Mouse (Mus musculus) skeletal muscle tissue, adult 2 months (tissue): ENCODE data around the gene 1110051M20Rik.

Experiments used
- DNase-seq: peaks from one replicate; pipeline ENCODE4 v3.0.0-alpha.2; 2012; ENCODE audit warnings: low read depth, low spot score

1110051M20Rik gene

GRCm38 (mm10) chr2:91457656-91458251, 13.2 kb upstream of the 1110051M20Rik start:
- no peak for DNase-seq

GRCm38 (mm10) chr2:91457259-91457655, 12.8 kb upstream of the 1110051M20Rik start, which contains the start of gene Lrp4:
Lrp4 (plus strand) TSS chr2:91457511.
- DNase-seq = no peak

- DNase-seq = no peak
These were observed 12.1 kb upstream of the 1110051M20Rik start for GRCm38 (mm10) chr2:91456491-91457100.

GRCm38 (mm10) chr2:91455826-91456225, 11.3 kb upstream of the 1110051M20Rik start:
- DNase-seq = no peak

GRCm38 (mm10) chr2:91454434-91454833, 9.9 kb upstream of the 1110051M20Rik start:
- no peak for DNase-seq

GRCm38 (mm10) chr2:91453231-91454075, 8.9 kb upstream of the 1110051M20Rik start:
- no peak for DNase-seq

- no peak for DNase-seq
These were observed 8.2 kb upstream of the 1110051M20Rik start for GRCm38 (mm10) chr2:91452658-91453057.

GRCm38 (mm10) chr2:91450316-91450715, 5.8 kb upstream of the 1110051M20Rik start:
- no peak for DNase-seq

- no peak for DNase-seq
These were observed 5.2 kb upstream of the 1110051M20Rik start for GRCm38 (mm10) chr2:91449662-91450061.

GRCm38 (mm10) chr2:91442241-91442640, 2.3 kb downstream of the 1110051M20Rik start:
- DNase-seq = no peak

- no peak for DNase-seq
These were observed 2.8 kb downstream of the 1110051M20Rik start for GRCm38 (mm10) chr2:91441715-91442114.

GRCm38 (mm10) chr2:91440686-91441085, 3.8 kb downstream of the 1110051M20Rik start:
- DNase-seq = no peak

- no peak for DNase-seq
These were observed 4.6 kb downstream of the 1110051M20Rik start for GRCm38 (mm10) chr2:91439876-91440275.

GRCm38 (mm10) chr2:91439271-91439670, 5.2 kb downstream of the 1110051M20Rik start:
- no peak for DNase-seq

GRCm38 (mm10) chr2:91437116-91437815, 7.2 kb downstream of the 1110051M20Rik start:
- no peak for DNase-seq

GRCm38 (mm10) chr2:91436713-91437112, 7.8 kb downstream of the 1110051M20Rik start:
- no peak for DNase-seq

- DNase-seq = no peak
These were observed 13.9 kb downstream of the 1110051M20Rik start for GRCm38 (mm10) chr2:91430600-91430919.

- DNase-seq = no peak
These were observed 14.4 kb downstream of the 1110051M20Rik start for GRCm38 (mm10) chr2:91429915-91430599.

- DNase-seq = peak; percentile 27
These were observed 15.4 kb downstream of the 1110051M20Rik start for GRCm38 (mm10) chr2:91429146-91429545.

- no peak for DNase-seq
These were observed 18.2 kb downstream of the 1110051M20Rik start for GRCm38 (mm10) chr2:91426321-91426720.

- no peak for DNase-seq
These were observed 20.3 kb downstream of the 1110051M20Rik start for GRCm38 (mm10) chr2:91424061-91424720.
